Mouse (Mus musculus): ENCODE results near the gene Rffl.

GRCm38 (mm10) chr11:82904952-82905351, 33.9 kb upstream of the Rffl start:
- no peak for TF ChIP-seq CTCF (IDR thresholded peaks at IDR 0.05; ENCODE audit: low read depth)
- TF ChIP-seq EP300 (IDR thresholded peaks at IDR 0.05; ENCODE audit: low read depth), result no peak
